Mouse (Mus musculus) heart, embryonic 13.5 days (tissue): ENCODE measurements at regions not wholly inside any gene's neighbourhood (a gene's known extent, or its start where the extent isn't known, plus 50 kb on each side); places are given as distances from the start of the nearest gene placed in this dataset.

Experiments used
- ATAC-seq: fragments of 200-750 bp; cut with Nextera tagmentation; 2 replicates; pipeline ENCODE4 v1.8.0; 2017; ENCODE audit warnings: moderate TSS enrichment; ENCODE audit not compliant: insufficient number of reproducible peaks, low FRiP score, low TSS enrichment; ENCODE audit errors: extremely low read depth
- H3K27ac ChIP-seq: fragments of 300-500 bp; sonication (generic); replicated peaks from 2 replicates; pipeline ENCODE4 v1.5.1; 2015; ENCODE audit warnings: moderate library complexity, mild to moderate bottlenecking, inconsistent platforms
- H3K27me3 ChIP-seq: fragments of 300-500 bp; sonication (generic); replicated peaks from 2 replicates; pipeline ENCODE4 v1.6.1; 2015; ENCODE audit warnings: mild to moderate bottlenecking, inconsistent platforms
- H3K36me3 ChIP-seq: fragments of 300-500 bp; sonication (generic); 2 replicates; pipeline ENCODE4 v1.6.1; 2015; ENCODE audit warnings: mild to moderate bottlenecking, inconsistent platforms
- H3K4me1 ChIP-seq: fragments of 300-500 bp; sonication (generic); 2 replicates; pipeline ENCODE4 v1.6.1; 2015; ENCODE audit warnings: inconsistent platforms
- H3K4me2 ChIP-seq: fragments of 300-500 bp; sonication (generic); 2 replicates; pipeline ENCODE4 v1.6.1; 2015; ENCODE audit warnings: inconsistent platforms, mild to moderate bottlenecking, moderate library complexity
- H3K4me3 ChIP-seq: fragments of 300-500 bp; sonication (generic); 2 replicates; pipeline ENCODE4 v1.5.1; 2015; ENCODE audit warnings: moderate library complexity, mild to moderate bottlenecking, inconsistent platforms
- H3K9ac ChIP-seq: fragments of 300-500 bp; sonication (generic); 2 replicates; pipeline ENCODE4 v1.6.1; 2015; ENCODE audit warnings: inconsistent platforms, mild to moderate bottlenecking, moderate library complexity
- H3K9me3 ChIP-seq: fragments of 300-500 bp; sonication (generic); 2 replicates; pipeline ENCODE4 v1.6.1; 2016; ENCODE audit warnings: inconsistent platforms
- WGBS: fragments of 180-500 bp; shearing (Covaris S2); methylation state at CpG from one replicate; pipeline ENCODE4 v1.1.7; 2015; ENCODE audit warnings: mixed read lengths; 5-methylcytosine and 5-hydroxymethylcytosine counted together

DNA sequence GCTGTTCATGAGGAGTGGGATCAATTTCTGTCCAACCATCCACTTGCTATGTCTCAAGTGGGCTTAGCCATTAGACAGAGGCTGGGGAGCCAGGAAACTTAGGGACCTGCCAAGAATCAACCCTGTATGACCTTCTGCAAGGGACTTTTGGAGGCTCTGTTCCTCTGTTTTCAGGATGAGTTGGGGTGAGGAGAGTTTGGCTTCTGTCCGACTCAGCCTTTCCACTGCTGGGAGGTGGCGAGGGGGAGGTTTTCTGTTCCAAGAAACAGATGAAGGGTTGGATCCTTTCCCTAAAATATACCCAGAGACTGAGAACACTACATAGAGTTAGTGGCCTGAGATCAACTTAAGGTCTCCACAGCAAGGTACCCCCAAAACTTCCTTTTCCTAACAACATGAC is 97.1 kb upstream of the Cacna2d3 start:
- H3K4me1 ChIP-seq = no peaks in the 10 kb centered on the region
- 63% methylated on average over 2 of the region's 2 CpGs for WGBS
- no peak overlapping the region for H3K4me3 ChIP-seq
- H3K9me3 ChIP-seq = no peaks in the 10 kb centered on the region
- H3K4me2 ChIP-seq = no peak overlapping the region
- H3K27me3 ChIP-seq = no peaks in the 10 kb centered on the region
- no peaks in the 10 kb centered on the region for H3K36me3 ChIP-seq
- no peak for ATAC-seq
- H3K9ac ChIP-seq = no peak overlapping the region
- no peak overlapping the region for H3K27ac ChIP-seq

DNA sequence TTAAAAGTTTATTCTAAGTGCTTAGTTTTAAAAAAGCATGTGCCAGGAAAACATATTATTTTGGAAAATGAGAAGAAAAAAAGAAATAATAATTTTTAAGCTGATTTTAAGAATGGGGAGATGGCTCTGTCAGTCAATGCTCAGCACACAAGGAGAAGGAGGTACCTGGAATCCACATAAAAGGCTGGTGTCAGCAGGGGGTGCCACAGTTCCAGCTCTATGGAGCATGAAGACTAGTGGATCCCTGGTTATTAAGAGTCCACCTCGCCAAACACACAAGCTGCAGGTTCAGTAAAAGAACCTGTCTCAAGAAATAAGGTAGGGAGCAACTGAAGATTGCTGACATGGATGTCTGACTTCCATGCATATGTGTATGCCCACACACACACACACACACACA is 115.4 kb upstream of the Cacna2d3 start:
- Histone ChIP-seq H3K27me3 (no peaks in the 10 kb centered on the region; the same call in 1 of the 2 replicates), H3K4me2 (no peak overlapping the region), H3K9me3 (no peaks in the 10 kb centered on the region), H3K36me3 (no peaks in the 10 kb centered on the region), H3K4me1 (no peaks in the 10 kb centered on the region), H3K27ac (no peak overlapping the region), H3K4me3 (no peak overlapping the region), H3K9ac (no peak overlapping the region)
- no peak for ATAC-seq
- WGBS = 65% methylated on average over 1 of the region's 1 CpGs

DNA sequence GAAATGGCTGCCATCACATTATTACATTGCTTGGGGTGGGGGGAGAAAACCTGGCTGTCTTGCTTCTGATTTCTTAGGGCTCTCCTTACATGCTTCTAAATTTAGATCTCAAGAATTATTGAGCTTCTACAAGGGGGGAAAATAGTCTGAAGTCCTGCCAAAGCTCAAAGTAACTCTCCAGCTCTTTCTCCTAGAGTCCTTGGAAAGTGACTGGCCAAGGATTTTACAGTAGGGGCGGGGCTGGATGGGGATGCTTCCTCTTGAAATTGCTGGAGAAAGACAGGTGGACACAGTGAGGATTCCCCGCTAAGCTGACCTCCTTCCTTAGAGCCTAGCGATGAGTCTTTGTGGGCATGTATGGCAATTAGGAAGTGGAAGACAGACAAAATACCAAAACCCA is 117.9 kb upstream of the Cacna2d3 start:
- no peaks in the 10 kb centered on the region for H3K4me1 ChIP-seq
- no peaks in the 10 kb centered on the region for H3K36me3 ChIP-seq
- no peak overlapping the region for H3K9ac ChIP-seq
- H3K27me3 ChIP-seq = no peaks in the 10 kb centered on the region; the same call in 1 of the 2 replicates
- no peak for ATAC-seq
- no peaks in the 10 kb centered on the region for H3K9me3 ChIP-seq
- H3K4me3 ChIP-seq = no peak overlapping the region
- no peak overlapping the region for H3K27ac ChIP-seq
- no peak overlapping the region for H3K4me2 ChIP-seq
- 74% methylated on average over 3 of the region's 3 CpGs for WGBS

DNA sequence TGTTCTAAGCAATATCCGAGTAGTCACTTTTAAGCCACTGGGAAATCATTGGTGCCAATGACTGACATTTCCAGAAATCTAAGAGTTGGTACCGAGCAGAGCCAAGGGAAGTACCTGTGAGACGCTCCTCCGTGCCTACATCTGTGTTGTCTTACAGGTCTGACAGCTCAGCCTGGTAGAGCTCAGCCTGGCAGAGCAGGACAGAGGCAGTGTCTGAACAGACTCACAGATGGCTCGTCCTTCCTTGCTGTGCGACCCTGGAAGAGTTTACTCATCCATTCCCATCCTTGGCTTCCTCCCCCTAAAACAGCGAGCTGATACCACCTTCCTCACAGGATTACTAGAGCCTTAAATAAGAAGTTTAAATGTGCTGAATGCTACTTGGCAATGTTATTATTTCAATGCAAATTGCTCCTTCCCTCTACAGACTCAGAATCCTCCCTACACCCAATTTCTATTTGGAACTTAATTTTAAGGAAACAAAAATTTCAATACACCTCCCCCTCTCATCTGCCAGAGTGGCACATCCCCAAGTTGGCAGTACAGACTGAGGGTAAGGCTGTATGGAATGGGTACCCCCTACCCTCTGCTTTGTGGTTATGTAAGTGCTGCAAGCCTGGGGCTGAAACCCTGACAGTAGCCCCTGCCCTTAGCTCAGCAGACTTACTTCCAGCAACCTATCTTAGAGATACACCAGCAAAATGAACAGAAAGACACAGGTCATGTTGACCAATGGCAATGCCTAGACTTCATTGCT is 119.9 kb upstream of the Cacna2d3 start:
- H3K36me3 ChIP-seq = no peaks in the 10 kb centered on the region
- no peak overlapping the region for H3K4me2 ChIP-seq
- H3K27ac ChIP-seq = no peak overlapping the region
- H3K4me1 ChIP-seq = no peaks in the 10 kb centered on the region
- H3K4me3 ChIP-seq = no peak overlapping the region
- 77% methylated on average over 7 of the region's 7 CpGs for WGBS
- H3K9ac ChIP-seq = no peak overlapping the region
- ATAC-seq = no peak
- H3K9me3 ChIP-seq = no peaks in the 10 kb centered on the region
- no peaks in the 10 kb centered on the region; the same call in 1 of the 2 replicates for H3K27me3 ChIP-seq

DNA sequence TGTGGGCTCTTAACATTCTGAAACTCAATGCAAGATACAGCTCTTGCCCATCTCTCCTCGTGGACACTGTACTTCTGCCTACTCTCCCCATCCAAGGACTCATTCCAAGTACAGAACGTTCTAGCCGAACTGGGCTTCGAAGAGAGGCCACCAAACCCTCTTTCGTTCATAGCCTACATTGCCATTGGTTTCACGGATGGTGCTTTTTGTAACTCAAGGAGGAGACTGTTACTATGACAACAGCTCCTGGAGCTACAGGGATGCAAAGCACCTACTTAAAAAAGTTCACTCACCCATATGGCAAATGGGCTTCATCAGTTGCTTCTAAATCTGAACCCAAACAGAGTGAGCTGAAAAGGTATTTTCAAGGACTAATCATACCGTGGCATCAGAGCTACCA is 120.4 kb upstream of the Selenok start:
- H3K4me2 ChIP-seq = no peak overlapping the region

DNA sequence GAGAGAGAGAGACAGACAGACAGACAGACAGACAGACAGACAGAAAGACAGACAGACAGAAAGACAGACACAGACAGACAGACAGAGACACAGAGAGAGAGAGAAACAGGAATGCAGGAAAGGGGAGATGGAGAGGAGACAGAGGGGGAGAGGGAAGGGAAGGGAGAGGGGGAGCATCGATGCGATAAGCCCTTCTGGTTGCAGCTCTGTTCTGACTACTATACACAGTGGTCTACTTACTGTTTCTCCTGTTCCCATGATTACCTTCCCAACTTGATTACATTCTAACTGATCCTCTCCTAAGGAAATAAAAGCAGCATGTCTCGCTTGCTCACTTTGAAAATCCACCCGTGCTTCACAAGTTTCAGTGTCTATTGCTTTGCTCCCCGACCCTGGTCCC is 116.8 kb upstream of the Selenok start:
- H3K4me2 ChIP-seq = no peak overlapping the region
- no peak for ATAC-seq
- H3K9ac ChIP-seq = no peak overlapping the region
- H3K4me3 ChIP-seq = no peak overlapping the region
- no peaks in the 10 kb centered on the region for H3K4me1 ChIP-seq
- H3K27me3 ChIP-seq = no peaks in the 10 kb centered on the region
- H3K36me3 ChIP-seq = no peaks in the 10 kb centered on the region
- H3K9me3 ChIP-seq = no peaks in the 10 kb centered on the region
- no peak overlapping the region for H3K27ac ChIP-seq
- WGBS = 73% methylated on average over 5 of the region's 5 CpGs

More for the DNA sequence above, 120.4 kb upstream of the Selenok start:
- Histone ChIP-seq H3K27ac (no peak overlapping the region), H3K9ac (no peak overlapping the region), H3K27me3 (no peaks in the 10 kb centered on the region), H3K4me1 (no peaks in the 10 kb centered on the region), H3K36me3 (no peaks in the 10 kb centered on the region), H3K9me3 (no peaks in the 10 kb centered on the region), H3K4me3 (no peak overlapping the region)
- ATAC-seq = no peak
- WGBS = 78% methylated on average over 7 of the region's 7 CpGs

DNA sequence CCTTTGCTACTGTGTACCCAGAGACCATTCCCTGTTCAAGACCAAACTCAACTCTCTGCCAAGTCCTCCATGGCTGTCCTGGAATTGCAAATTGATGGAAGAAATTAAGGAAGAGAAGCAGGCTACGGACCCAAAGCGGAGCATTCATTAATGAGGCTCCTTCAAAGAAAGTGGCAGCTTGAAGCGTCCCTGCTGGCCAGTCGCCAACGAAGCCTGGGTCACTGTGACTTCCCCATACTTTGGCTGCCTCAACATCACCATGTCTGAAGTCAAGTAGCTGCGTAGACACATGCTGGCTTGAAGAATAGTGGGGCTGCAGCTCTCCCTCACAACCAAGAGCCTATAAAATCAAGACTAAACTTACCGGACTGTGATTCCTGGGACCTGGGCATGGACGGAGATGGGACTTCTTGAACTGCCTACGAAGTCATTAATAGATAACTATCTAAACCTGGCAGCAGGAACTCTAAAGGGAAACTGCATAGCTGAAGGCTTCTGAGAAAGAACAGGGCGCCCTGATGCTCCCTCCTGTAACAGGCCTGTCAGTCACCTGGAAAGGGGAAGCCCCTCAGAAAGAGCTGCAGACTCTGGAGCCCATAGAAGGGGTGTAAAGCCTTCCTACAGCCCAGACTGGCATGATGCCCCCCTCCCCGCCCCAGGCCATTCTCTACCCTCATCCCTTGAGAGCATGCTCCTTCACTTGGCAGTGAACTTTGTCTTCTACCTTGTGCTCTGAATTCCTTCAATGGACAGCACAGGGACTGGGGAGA is 116.0 kb upstream of the Selenok start:
- 74% methylated on average over 11 of the region's 11 CpGs for WGBS
- ATAC-seq = no peak
- H3K27ac ChIP-seq = no peak overlapping the region

DNA sequence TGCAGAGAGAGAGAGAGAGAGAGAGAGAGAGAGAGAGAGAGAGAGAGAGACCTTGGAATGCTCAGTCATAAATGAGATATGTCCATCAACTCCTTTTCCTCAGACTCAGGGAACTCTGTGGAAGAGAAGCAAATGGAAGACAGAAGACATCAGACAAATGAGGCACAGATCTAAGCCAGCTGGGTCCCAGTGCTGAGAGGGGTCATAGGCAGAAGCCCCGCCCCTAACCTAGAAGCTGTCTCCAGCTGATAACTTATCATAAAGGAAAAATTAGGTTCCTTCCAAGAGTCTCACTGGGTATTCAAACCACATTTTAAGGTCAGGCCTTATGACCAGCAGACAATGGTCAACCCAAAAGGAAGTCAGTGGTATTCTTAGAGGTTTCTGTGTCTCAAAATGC is 106.1 kb upstream of the Selenok start:
- WGBS = 67% methylated on average over 1 of the region's 1 CpGs
- H3K27me3 ChIP-seq = no peaks in the 10 kb centered on the region
- H3K4me3 ChIP-seq = no peak overlapping the region
- H3K4me2 ChIP-seq = no peak overlapping the region
- 0 out of 2 replicates have a peak, but pooled peaks cover under 1% of the 10 kb centered on the region for H3K4me1 ChIP-seq
- no peak overlapping the region for H3K9ac ChIP-seq
- H3K27ac ChIP-seq = no peak overlapping the region
- no peak for ATAC-seq
- no peaks in the 10 kb centered on the region for H3K9me3 ChIP-seq
- no peaks in the 10 kb centered on the region for H3K36me3 ChIP-seq

More for the DNA sequence above, 116.0 kb upstream of the Selenok start:
- H3K27me3 ChIP-seq = no peaks in the 10 kb centered on the region
- no peak overlapping the region for H3K4me2 ChIP-seq
- H3K4me3 ChIP-seq = no peak overlapping the region
- no peaks in the 10 kb centered on the region for H3K36me3 ChIP-seq
- H3K9me3 ChIP-seq = no peaks in the 10 kb centered on the region
- H3K9ac ChIP-seq = no peak overlapping the region
- H3K4me1 ChIP-seq = no peaks in the 10 kb centered on the region

DNA sequence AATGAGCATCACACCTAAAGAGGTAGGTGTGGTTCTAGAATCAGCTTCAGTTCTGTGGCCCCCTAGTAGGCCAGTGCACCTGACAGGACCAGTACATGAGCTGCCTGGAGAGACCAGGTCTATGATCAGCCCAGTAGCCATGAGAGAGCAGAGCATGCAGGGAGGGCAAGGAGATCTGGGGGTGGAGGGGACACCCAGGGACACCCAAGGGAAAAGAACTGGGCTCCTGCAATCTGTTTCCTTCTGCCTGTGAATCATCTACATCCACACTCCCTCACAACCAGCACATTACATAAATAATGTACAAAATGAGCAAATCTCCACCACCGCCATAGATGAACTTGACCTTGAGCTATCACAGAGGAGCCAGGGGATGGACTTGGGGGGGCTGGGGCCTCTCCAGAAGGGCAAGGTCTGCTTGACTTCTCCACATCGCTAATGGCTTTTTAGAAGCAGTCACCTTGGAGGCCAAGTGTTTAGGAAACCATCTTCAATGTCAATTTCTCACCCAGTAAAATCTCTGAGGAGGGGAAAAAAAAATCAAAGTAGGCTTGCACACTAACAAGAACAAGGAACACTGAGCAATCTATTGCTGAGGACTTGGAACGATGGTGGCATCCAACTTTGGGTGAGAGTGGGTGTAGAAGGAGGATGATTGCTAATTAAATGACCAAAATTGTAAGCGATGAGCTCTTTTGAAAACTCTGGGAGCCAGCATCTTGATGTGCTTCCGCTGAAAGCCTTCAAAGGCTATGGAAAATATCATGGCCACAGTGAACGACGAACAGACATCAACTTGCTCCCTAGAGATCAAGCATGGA is 101.4 kb upstream of the Selenok start:
- Histone ChIP-seq H3K4me3 (no peak overlapping the region), H3K9ac (no peak overlapping the region), H3K27ac (no peak overlapping the region), H3K9me3 (no peaks in the 10 kb centered on the region), H3K27me3 (no peaks in the 10 kb centered on the region), H3K4me1 (0 out of 2 replicates have a peak, but pooled peaks cover 3% of the 10 kb centered on the region), H3K36me3 (no peaks in the 10 kb centered on the region), H3K4me2 (no peak overlapping the region)
- ATAC-seq = no peak
- WGBS = 75% methylated on average over 7 of the region's 7 CpGs

DNA sequence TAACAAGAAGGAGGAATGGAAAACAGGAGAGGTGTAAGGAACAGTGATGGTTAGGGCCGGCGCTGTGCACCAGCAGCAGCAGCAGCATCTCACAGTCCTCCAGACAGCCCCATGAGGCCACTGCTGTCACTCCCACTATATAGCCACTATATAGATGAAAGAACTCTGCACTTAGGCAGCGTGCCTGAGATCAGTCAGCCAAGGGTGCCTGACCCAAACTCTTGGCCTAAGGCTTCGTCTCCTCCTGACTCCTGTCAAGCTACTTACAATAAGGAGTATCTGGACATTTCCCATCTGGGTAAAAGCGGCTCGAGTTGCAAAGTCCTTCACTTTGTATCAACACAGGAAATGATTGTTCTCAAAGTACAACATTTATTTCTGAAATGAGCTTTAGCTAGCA is 100.8 kb upstream of the Selenok start:
- no peak overlapping the region for H3K9ac ChIP-seq
- no peak overlapping the region for H3K4me2 ChIP-seq
- 54% methylated on average over 6 of the region's 6 CpGs for WGBS
- H3K4me1 ChIP-seq = 0 out of 2 replicates have a peak, but pooled peaks cover 3% of the 10 kb centered on the region
- no peaks in the 10 kb centered on the region for H3K36me3 ChIP-seq
- no peak overlapping the region for H3K4me3 ChIP-seq
- no peaks in the 10 kb centered on the region for H3K9me3 ChIP-seq
- H3K27me3 ChIP-seq = no peaks in the 10 kb centered on the region
- ATAC-seq = no peak
- no peak overlapping the region for H3K27ac ChIP-seq

DNA sequence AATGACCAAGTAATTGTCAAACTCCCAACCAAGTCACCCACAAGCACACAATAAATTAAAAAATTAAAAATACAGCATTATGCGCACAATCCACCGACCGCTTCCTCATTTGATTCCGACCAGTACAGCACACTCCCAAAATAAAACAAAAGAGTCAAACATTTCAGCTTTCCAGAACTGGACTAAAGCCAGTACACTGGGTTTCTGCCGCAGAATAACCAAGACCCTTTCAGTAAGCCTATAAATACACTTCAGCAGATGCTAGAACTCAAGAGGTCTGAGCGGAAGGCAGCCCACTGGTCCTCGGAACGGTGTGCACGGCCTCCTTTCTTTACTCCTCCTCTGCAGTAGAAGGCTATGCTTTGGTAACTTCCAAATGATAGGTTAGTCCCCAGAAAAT is 98.2 kb upstream of the Selenok start:
- no peaks in the 10 kb centered on the region for H3K36me3 ChIP-seq
- no peak overlapping the region for H3K9ac ChIP-seq
- no peak overlapping the region for H3K27ac ChIP-seq
- no peak overlapping the region for H3K4me3 ChIP-seq
- H3K9me3 ChIP-seq = no peaks in the 10 kb centered on the region
- 0 out of 2 replicates have a peak, but pooled peaks cover 3% of the 10 kb centered on the region for H3K4me1 ChIP-seq
- no peak overlapping the region for H3K4me2 ChIP-seq
- H3K27me3 ChIP-seq = no peaks in the 10 kb centered on the region
- ATAC-seq = no peak
- 81% methylated on average over 9 of the region's 9 CpGs for WGBS
